Mouse (Mus musculus) natural killer cell, adult 2 months (primary cell): ENCODE measurements around the gene C9orf72.

ENCODE experiments used
- DNase-seq, 2 experiments: peaks; one replicate each; pipeline ENCODE4 v3.0.0; 2022; ENCODE audit warnings: low spot score in 2 of 2

C9orf72 gene

GRCm38 (mm10) chr4:35177926-35178645 lies 47.9 kb downstream of the C9orf72 start:
- no peak for DNase-seq

- DNase-seq = no peak
These were observed 50.4 kb downstream of the C9orf72 start for GRCm38 (mm10) chr4:35175566-35175965.

- no peak for DNase-seq
These were observed 52.4 kb downstream of the C9orf72 start for GRCm38 (mm10) chr4:35173551-35173950.

- no peak for DNase-seq
These were observed 53.5 kb downstream of the C9orf72 start for GRCm38 (mm10) chr4:35172471-35172870.

- DNase-seq = no peak
These were observed 56.3 kb downstream of the C9orf72 start for GRCm38 (mm10) chr4:35169571-35170125.

- no peak for DNase-seq
These were observed 58.1 kb downstream of the C9orf72 start for GRCm38 (mm10) chr4:35167855-35168254.

- DNase-seq = no peak
These were observed 60.0 kb downstream of the C9orf72 start for GRCm38 (mm10) chr4:35165947-35166346.

- no peak for DNase-seq
These were observed 60.7 kb downstream of the C9orf72 start for GRCm38 (mm10) chr4:35165275-35165674.

- DNase-seq = no peak
These were observed 68.2 kb downstream of the C9orf72 start for GRCm38 (mm10) chr4:35157815-35158214.

- peak; percentile 68 to 82 for DNase-seq
These were observed 69.0 kb downstream of the C9orf72 start, which contains the start of gene Mob3b for GRCm38 (mm10) chr4:35156751-35157611. Gene Mob3b, minus strand, starts transcription at chr4:35157484.

- peak; percentile 25 to 37 for DNase-seq
These were observed 69.8 kb downstream of the C9orf72 start for GRCm38 (mm10) chr4:35156149-35156611.

- DNase-seq = peak; percentile 19 to 56
These were observed 70.6 kb downstream of the C9orf72 start for GRCm38 (mm10) chr4:35155132-35155922.

GRCm38 (mm10) chr4:35154051-35154450 lies 71.9 kb downstream of the C9orf72 start:
- DNase-seq = no peak

- no peak for DNase-seq
These were observed 74.2 kb downstream of the C9orf72 start, which contains the start of gene Ifnk for GRCm38 (mm10) chr4:35151756-35152155. Gene Ifnk, plus strand, starts transcription at chr4:35152056.

GRCm38 (mm10) chr4:35150706-35151105 lies 75.3 kb downstream of the C9orf72 start:
- DNase-seq = no peak

GRCm38 (mm10) chr4:35148326-35148725 lies 77.6 kb downstream of the C9orf72 start:
- DNase-seq = no peak

GRCm38 (mm10) chr4:35146597-35146996 lies 79.4 kb downstream of the C9orf72 start:
- DNase-seq = no peak

- DNase-seq = no peak
These were observed 80.2 kb downstream of the C9orf72 start for GRCm38 (mm10) chr4:35145726-35146125.

GRCm38 (mm10) chr4:35143472-35144102 lies 82.4 kb downstream of the C9orf72 start:
- no peak for DNase-seq
